ENCODE assay signal across 13 mouse cellular contexts in the genomic region with DNA sequence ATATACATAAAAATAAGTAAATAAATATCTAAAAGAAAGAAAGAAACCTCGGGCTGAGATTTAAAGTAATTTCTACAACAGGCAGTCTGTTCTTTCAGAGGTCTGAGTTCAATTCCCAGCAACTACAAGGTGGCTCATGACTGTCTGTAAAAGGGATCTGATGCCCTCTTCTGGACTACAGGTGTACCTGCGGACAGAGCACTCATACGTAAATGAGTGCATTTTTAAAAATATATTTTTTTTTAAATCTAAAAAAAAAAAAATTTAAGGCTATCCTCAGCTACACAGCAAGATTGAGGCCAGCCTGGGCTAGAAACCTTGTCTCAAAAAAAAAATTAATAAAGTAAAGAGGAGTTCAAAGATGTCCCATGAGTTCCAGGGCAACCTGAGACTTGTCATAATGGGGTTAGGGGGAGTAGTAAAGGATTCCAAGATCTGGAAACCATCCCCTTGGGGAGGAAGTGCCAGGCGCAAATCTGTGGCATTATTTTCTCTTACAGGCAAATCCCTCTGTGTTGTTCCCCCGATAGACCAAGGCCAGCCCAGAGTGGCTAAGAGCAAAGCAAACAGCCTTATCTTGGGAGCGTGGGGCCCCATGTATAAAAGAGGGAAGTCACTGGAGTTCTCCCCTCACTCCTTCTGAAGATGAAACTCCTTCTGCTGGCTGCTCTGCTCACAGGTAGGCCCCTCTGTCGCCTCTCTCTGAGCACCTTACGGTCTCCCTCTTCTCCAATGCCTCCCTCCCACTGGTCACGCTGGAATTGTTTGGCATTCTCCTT. TPM values are rescaled to one million over a fixed set of nuclear protein-coding genes. Genes with fewer than 3 reads are reported as not detected.
DNase-seq lines count a peak whose midpoint lies in the region; TF ChIP-seq lines count a peak whose summit lies in the region.
"Had no signal": no experiment of that assay in that cellular context is flagged by ENCODE, and none has a peak within 500 bp of the region (broad histone marks: within the 10 kb centered on the region; RNA-seq: fewer than 3 reads in every experiment).

Pla2g1b (plus strand) TSS at position 621 of the 779 bp plus-strand sequence.

- no peaks in the 10 kb centered on the region for H3K36me3 ChIP-seq in kidney, adult 2 months (ENCODE audit: control insufficient read depth, insufficient read depth, low read length)
- H3K36me3 ChIP-seq in E14TG2a.4 (ENCODE audit: insufficient read depth, low read length), result peaks cover 46% of the 10 kb centered on the region
- no peaks in the 10 kb centered on the region for H3K36me3 ChIP-seq in embryonic facial prominence, embryonic 10.5 days (replicated peaks)
- H3K36me3 ChIP-seq: embryonic facial prominence, embryonic 12.5 days; hindbrain, embryonic 15.5 days had no signal

- no peaks in the 10 kb centered on the region for H3K27me3 ChIP-seq in kidney, adult 2 months (replicated peaks; ENCODE audit: control insufficient read depth, insufficient read depth, low read length)
- H3K27me3 ChIP-seq in E14TG2a.4 (ENCODE audit: insufficient read depth, low read length), result no peaks in the 10 kb centered on the region
- H3K27me3 ChIP-seq in embryonic facial prominence, embryonic 10.5 days (replicated peaks; ENCODE audit: low read depth, poor library complexity, severe bottlenecking), result no peaks in the 10 kb centered on the region
- H3K27me3 ChIP-seq: embryonic facial prominence, embryonic 12.5 days; hindbrain, embryonic 15.5 days had no signal

- no peak for TF ChIP-seq POLR2A in kidney, adult 2 months (IDR thresholded peaks at IDR 0.05; ENCODE audit: low read depth, low read length)
- no peak for TF ChIP-seq POLR2A in bone marrow, adult 2 months (IDR thresholded peaks at IDR 0.05; ENCODE audit: borderline replicate concordance, control insufficient read depth, low read depth, low read length)

- no peaks in the 10 kb centered on the region for H3K4me1 ChIP-seq in kidney, adult 2 months (ENCODE audit: control insufficient read depth, insufficient read depth, low read length)
- H3K4me1 ChIP-seq in E14TG2a.4 (replicated peaks; ENCODE audit: low read depth, low read length), result peaks cover 56% of the 10 kb centered on the region
- H3K4me1 ChIP-seq in bone marrow, adult 2 months (ENCODE audit: control insufficient read depth, insufficient read depth, low read length), result no peaks in the 10 kb centered on the region
- H3K4me1 ChIP-seq in embryonic facial prominence, embryonic 10.5 days, result 0 out of 2 replicates have a peak, but pooled peaks cover 5% of the 10 kb centered on the region
- H3K4me1 ChIP-seq: embryonic facial prominence, embryonic 12.5 days had no signal

- 0 out of 2 replicates have a peak, but pooled peaks have one; percentile 15 for TF ChIP-seq CTCF in kidney, adult 2 months (conservative IDR thresholded peaks at IDR 0.05; ENCODE audit: insufficient read depth, insufficient read length, low read depth, low read length)
- TF ChIP-seq CTCF in E14TG2a.4 (conservative IDR thresholded peaks at IDR 0.05; ENCODE audit: low read length), result peak; percentile 55
- TF ChIP-seq CTCF in bone marrow, adult 2 months (IDR thresholded peaks at IDR 0.05; ENCODE audit: control insufficient read depth, insufficient read depth, low read length), result no peak

- 61% methylated on average over 9 of the region's 9 CpGs for WGBS in kidney, adult 2 months
- 32% methylated on average over 9 of the region's 9 CpGs for WGBS in bone marrow, adult 2 months
- 45% methylated on average over 9 of the region's 9 CpGs for WGBS in embryonic facial prominence, embryonic 10.5 days

- no peak within 1 kb of the TSS for H3K27ac ChIP-seq in kidney, adult 2 months (ENCODE audit: insufficient read depth, low read depth, low read length)
- no peak within 1 kb of the TSS for H3K27ac ChIP-seq in bone marrow, adult 2 months (ENCODE audit: control insufficient read depth, insufficient read depth, low read depth, low read length, poor library complexity)
- no peak within 1 kb of the TSS for H3K27ac ChIP-seq in embryonic facial prominence, embryonic 10.5 days (replicated peaks)
- H3K27ac ChIP-seq: embryonic facial prominence, embryonic 12.5 days; hindbrain, embryonic 15.5 days had no signal

- DNase-seq in kidney, adult 2 months, result no peak
- no peak for DNase-seq in kidney, adult 9 months
- peak; percentile 32 for DNase-seq in lung, postnatal 10 days
- no peak for DNase-seq in adrenal gland, adult (ENCODE audit: inconsistent age in 2 of 2, low spot score in 1 of 2)
- no peak for DNase-seq in cerebellum, postnatal 36 days
- no peak for DNase-seq in embryonic facial prominence, embryonic 10.5 days (ENCODE audit: low spot score)
- DNase-seq: kidney, postnatal 4 days; right cerebral cortex, adult 18-20 months had no signal

- H3K9me3 ChIP-seq in E14TG2a.4 (ENCODE audit: low read length), result no peaks in the 10 kb centered on the region
- H3K9me3 ChIP-seq in embryonic facial prominence, embryonic 10.5 days, result no peaks in the 10 kb centered on the region
- H3K9me3 ChIP-seq: embryonic facial prominence, embryonic 12.5 days; hindbrain, embryonic 15.5 days had no signal

- no peak within 1 kb of the TSS for H3K4me3 ChIP-seq in kidney, adult 2 months (ENCODE audit: insufficient read depth, low read depth, low read length)
- peak within 1 kb of the TSS; percentile 87 for H3K4me3 ChIP-seq in E14TG2a.4 (replicated peaks; ENCODE audit: low read length)
- H3K4me3 ChIP-seq in bone marrow, adult 2 months (replicated peaks; ENCODE audit: control insufficient read depth, low read depth, low read length), result no peak within 1 kb of the TSS
- H3K4me3 ChIP-seq in embryonic facial prominence, embryonic 10.5 days, result no peak within 1 kb of the TSS
- H3K4me3 ChIP-seq: embryonic facial prominence, embryonic 12.5 days; hindbrain, embryonic 15.5 days had no signal

RNA-seq across cellular contexts. Expression of gene Pla2g1b, which starts in this region (rescaled TPM):
- 0.74 TPM in 1 of 2 replicates, not detected in the other for polyA plus RNA-seq in kidney, adult 2 months (2012; rRNA removed)
- 10.3 TPM in 1 of 2 replicates, not detected in the other for polyA plus RNA-seq in bone marrow, adult 2 months (2011; ENCODE audit: insufficient read depth, insufficient read length, low replicate concordance, missing spikeins)
- polyA plus RNA-seq in embryonic facial prominence, embryonic 10.5 days (2016; fragmentation: Nextera tagmentation; extraction: Ambion mirVana), result not detected in 2 replicates
- polyA plus RNA-seq: embryonic facial prominence, embryonic 12.5 days; forebrain, embryonic 16.5 days; hindbrain, embryonic 15.5 days had no signal
